Comparison of ENCODE assay signal across 37 mouse cellular contexts in the genomic region with DNA sequence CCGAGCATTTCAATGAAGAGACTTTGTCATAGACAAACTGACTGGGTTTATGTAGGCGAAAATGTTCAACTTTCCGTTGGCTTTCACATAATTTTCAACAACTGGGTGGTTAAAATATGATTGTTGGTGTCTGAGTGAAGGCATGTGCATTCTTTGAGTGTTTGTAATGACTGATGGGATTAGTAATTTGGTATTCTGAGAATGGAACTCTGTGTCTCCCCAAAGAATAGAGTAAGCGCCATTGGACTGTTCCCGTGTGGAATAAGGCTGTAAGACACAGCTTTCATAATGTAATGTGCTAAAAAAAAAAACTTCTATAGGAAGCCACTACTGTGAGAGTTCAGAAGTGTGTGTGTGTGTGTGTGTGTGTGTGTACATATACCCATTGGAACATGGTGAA. TPM values are rescaled to one million over a fixed set of nuclear protein-coding genes. Genes with fewer than 3 reads are reported as not detected.
"Had no signal": no experiment of that assay in that cellular context is flagged by ENCODE, and none has a peak within 500 bp of the region (broad histone marks: within the 10 kb centered on the region; RNA-seq: fewer than 3 reads in every experiment).

No protein-coding gene starts in this region.

- H3K4me3 ChIP-seq: heart, embryonic 10.5 days; heart, embryonic 12.5 days; hindbrain, embryonic 13.5 days; hindbrain, embryonic 15.5 days; intestine, embryonic 15.5 days; layer of hippocampus, adult 2 months; left cerebral cortex, adult 2 months; limb, embryonic 10.5 days; limb, embryonic 12.5 days; liver, embryonic 13.5 days had no signal

- DNase-seq: gastrocnemius, postnatal 14 days; gastrocnemius, postnatal 36 days; heart, adult 18-20 months; heart, postnatal 14 days; kidney, adult 18-20 months; kidney, adult 8-10 months; kidney, postnatal 10 days; kidney, postnatal 25 days; kidney, postnatal 4 days; liver; liver, embryonic 13.5 days had no signal

- ATAC-seq: inflammation-experienced regulatory T-cells, adult 6 months; intestine, embryonic 15.5 days; intestine, postnatal 0 days had no signal

- H3K27ac ChIP-seq: heart, embryonic 10.5 days; hindbrain, embryonic 13.5 days; hindbrain, embryonic 15.5 days; intestine, embryonic 15.5 days; layer of hippocampus, adult 2 months; left cerebral cortex, adult 2 months; limb, embryonic 10.5 days; limb, embryonic 12.5 days; liver, embryonic 13.5 days had no signal

- H3K9ac ChIP-seq: heart, embryonic 12.5 days; hindbrain, embryonic 13.5 days; hindbrain, embryonic 15.5 days; intestine, embryonic 15.5 days; limb, embryonic 12.5 days; liver, embryonic 13.5 days had no signal

- H3K9me3 ChIP-seq: heart, embryonic 10.5 days; hindbrain, embryonic 15.5 days; intestine, embryonic 15.5 days; limb, embryonic 10.5 days had no signal

- H3K27me3 ChIP-seq: heart, embryonic 12.5 days; hindbrain, embryonic 13.5 days; hindbrain, embryonic 15.5 days; intestine, embryonic 15.5 days; limb, embryonic 12.5 days; liver, embryonic 13.5 days had no signal

- H3K4me2 ChIP-seq: heart, embryonic 12.5 days; hindbrain, embryonic 13.5 days; hindbrain, embryonic 15.5 days; intestine, embryonic 15.5 days; limb, embryonic 12.5 days; liver, embryonic 11.5 days; liver, embryonic 13.5 days had no signal

- H3K4me1 ChIP-seq: hindbrain, embryonic 13.5 days; hindbrain, embryonic 15.5 days; intestine, embryonic 15.5 days; liver, embryonic 13.5 days had no signal

RNA-seq across cellular contexts. Expression of a gene that starts 49.7 kb away (rescaled TPM):
- total RNA-seq: gastrocnemius, adult 18-20 months; gastrocnemius, adult 8-10 months; gastrocnemius, postnatal 14 days; gastrocnemius, postnatal 36 days; heart, adult 18-20 months; heart, adult 8-10 months; heart, postnatal 14 days; hematopoietic stem cell, adult 5-6 weeks; layer of hippocampus, adult 2 months; layer of hippocampus, postnatal 10 days; layer of hippocampus, postnatal 25 days; left cerebral cortex, adult 2 months; left cerebral cortex, postnatal 14 days; left cerebral cortex, postnatal 36 days had no signal
- polyA plus RNA-seq: frontal cortex, adult 2 months; gonadal fat pad, adult 2 months; heart, embryonic 12.5 days; heart, embryonic 14.5 days; heart, embryonic 16.5 days; inflammation-experienced regulatory T-cells, adult 6 months; kidney, embryonic 14.5 days; kidney, embryonic 16.5 days; limb, embryonic 12.5 days; liver, embryonic 11.5 days; liver, embryonic 13.5 days had no signal
